Mouse (Mus musculus) CH12.LX (cell line): ENCODE results near the gene Magix. TPM values are rescaled to one million over a fixed set of nuclear protein-coding genes. Genes with fewer than 3 reads are reported as not detected.

ENCODE experiments used
- DNase-seq: peaks from one replicate; pipeline ENCODE4 v3.0.0-alpha.2; 2013; ENCODE audit errors: extremely low read depth
- H3K27ac ChIP-seq: 2 replicates; pipeline ENCODE4 v1.5.1; 2012; ENCODE audit warnings: low read depth, mild to moderate bottlenecking, control low read depth, moderate library complexity; ENCODE audit not compliant: insufficient read depth
- H3K27me3 ChIP-seq: replicated peaks from 2 replicates; pipeline ENCODE3; 2012; ENCODE audit warnings: inconsistent platforms
- H3K36me3 ChIP-seq, 2 experiments: replicated peaks in 1 of 2; 2 replicates each; pipeline versions ENCODE3 to v1.6.1; 2012; ENCODE audit warnings: inconsistent platforms in 1 of 2, low read length in 1 of 2, mild to moderate bottlenecking in 1 of 2, mixed read lengths in 1 of 2, moderate library complexity in 1 of 2; ENCODE audit not compliant: control insufficient read depth in 1 of 2, insufficient read depth in 1 of 2
- H3K4me1 ChIP-seq, 2 experiments: 2 replicates each; pipeline ENCODE4 v1.6.1; 2012; ENCODE audit warnings: inconsistent platforms in 1 of 2, moderate library complexity in 1 of 2; ENCODE audit not compliant: insufficient read depth in 2 of 2, control insufficient read depth in 1 of 2
- H3K4me2 ChIP-seq: 2 replicates; pipeline ENCODE4 v1.6.1; 2012; ENCODE audit warnings: low read depth, mild to moderate bottlenecking, control low read depth; ENCODE audit not compliant: poor library complexity, insufficient read depth, severe bottlenecking
- H3K4me3 ChIP-seq, 3 experiments: fragments of 150-350 bp in 1 of 3; sonication (generic) in 1 of 3; replicated peaks in 1 of 3; 2 replicates each; pipeline versions ENCODE3 to v1.5.1; 2011 to 2012; ENCODE audit warnings: low read depth in 2 of 3, low read length in 2 of 3, mild to moderate bottlenecking in 2 of 3, moderate library complexity in 2 of 3, control low read depth in 1 of 3, improper control_type of control experiment in 1 of 3, inconsistent platforms in 1 of 3, mixed read lengths in 1 of 3; ENCODE audit not compliant: poor library complexity in 1 of 3
- H3K79me2 ChIP-seq: replicated peaks from 2 replicates; pipeline ENCODE4 v1.6.1; 2012; ENCODE audit warnings: mild to moderate bottlenecking, moderate library complexity; ENCODE audit not compliant: control insufficient read depth, poor library complexity, insufficient read depth, severe bottlenecking; ENCODE audit errors: extremely low read depth
- H3K9ac ChIP-seq: 2 replicates; pipeline ENCODE4 v1.6.1; 2012; ENCODE audit warnings: low read depth, mild to moderate bottlenecking, control low read depth, moderate library complexity; ENCODE audit not compliant: insufficient read depth
- H3K9me3 ChIP-seq: replicated peaks from 2 replicates; pipeline ENCODE3; 2012; ENCODE audit warnings: low read length, inconsistent platforms, mixed read lengths
- CHD2 ChIP-seq: IDR thresholded peaks from 2 replicates; pipeline ENCODE4 v1.6.1; 2011; ENCODE audit warnings: low read length, improper control_type of control experiment
- ETS1 ChIP-seq: conservative IDR thresholded peaks from 2 replicates; pipeline ENCODE4 v1.6.1; 2012; ENCODE audit warnings: low read depth, mild to moderate bottlenecking, inconsistent platforms, low read length, improper control_type of control experiment, moderate library complexity
- HCFC1 ChIP-seq: IDR thresholded peaks from 2 replicates; pipeline ENCODE4 v1.6.1; 2012; ENCODE audit warnings: low read depth, mild to moderate bottlenecking, inconsistent platforms, low read length, improper control_type of control experiment
- IRF4 ChIP-seq: IDR thresholded peaks from 2 replicates; pipeline ENCODE4 v1.6.1; 2014; ENCODE audit warnings: low read depth, mild to moderate bottlenecking, inconsistent platforms, low read length, improper control_type of control experiment
- MEF2A ChIP-seq: IDR thresholded peaks from 2 replicates; pipeline ENCODE4 v1.6.1; 2014; ENCODE audit warnings: low read depth, mild to moderate bottlenecking, inconsistent platforms, low read length, improper control_type of control experiment, borderline replicate concordance
- MXI1 ChIP-seq: IDR thresholded peaks from 2 replicates; pipeline ENCODE4 v1.6.1; 2011; ENCODE audit warnings: mild to moderate bottlenecking, low read depth, low read length, improper control_type of control experiment
- NELFE ChIP-seq: IDR thresholded peaks from 2 replicates; pipeline ENCODE4 v1.6.1; 2011; ENCODE audit warnings: low read depth, low read length, improper control_type of control experiment
- NRF1 ChIP-seq: IDR thresholded peaks from 2 replicates; pipeline ENCODE4 v1.6.1; 2014; ENCODE audit warnings: low read depth, mild to moderate bottlenecking, inconsistent platforms, low read length, improper control_type of control experiment, moderate library complexity
- PAX5 ChIP-seq: IDR thresholded peaks from 2 replicates; pipeline ENCODE4 v1.6.1; 2012; ENCODE audit warnings: low read length, inconsistent platforms, mixed read lengths
- SIN3A ChIP-seq: IDR thresholded peaks from 2 replicates; pipeline ENCODE4 v1.6.1; 2012; ENCODE audit warnings: low read length, improper control_type of control experiment, inconsistent platforms
- UBTF ChIP-seq: IDR thresholded peaks from 2 replicates; pipeline ENCODE4 v1.6.1; 2012; ENCODE audit warnings: low read depth, mild to moderate bottlenecking, inconsistent platforms, low read length, improper control_type of control experiment, moderate library complexity
- USF2 ChIP-seq: conservative IDR thresholded peaks from 2 replicates; pipeline ENCODE4 v1.6.1; 2011; ENCODE audit warnings: low read depth, low read length, improper control_type of control experiment
- ZKSCAN1 ChIP-seq: IDR thresholded peaks from 2 replicates; pipeline ENCODE4 v1.6.1; 2012; ENCODE audit warnings: low read depth, inconsistent platforms, low read length, improper control_type of control experiment, borderline replicate concordance
- ZMIZ1 ChIP-seq: IDR thresholded peaks from 2 replicates; pipeline ENCODE4 v1.6.1; 2012; ENCODE audit warnings: low read depth, mild to moderate bottlenecking, inconsistent platforms, low read length, improper control_type of control experiment
- ZNF384 ChIP-seq: IDR thresholded peaks from 2 replicates; pipeline ENCODE4 v1.6.1; 2012; ENCODE audit warnings: low read depth, low read length, improper control_type of control experiment, inconsistent platforms
- dilution Hi-C: fragments of 300-500 bp; cut with MboI; formaldehyde crosslinking; loops from 2 replicates; pipeline ENCODE4 v1.14.3; 2020; ENCODE audit warnings: low sequenced_read_pairs; ENCODE audit not compliant: extremely low pct_unique_long_range_greater_than_20kb, extremely low pct_ligation_motif_present
- in situ Hi-C: fragments of 300-500 bp; cut with MboI; formaldehyde crosslinking; loops from 3 replicates; pipeline ENCODE4 v1.14.3; 2019; ENCODE audit warnings: low sequenced_read_pairs, low pct_ligation_motif_present, low pct_unique_long_range_greater_than_20kb, mixed read lengths
- polyA plus RNA-seq: library from polyadenylated mRNA; unstranded; fragments of >175 nt; gene quantifications from 2 replicates; pipeline ENCODE4 v1.2.1, GENCODE M21; 2012; ENCODE audit warnings: low read depth; ENCODE audit not compliant: insufficient read length
- total RNA-seq, 2 experiments: library from RNA; depleted of rRNA; stranded (reverse); fragments of 300-350 nt in 1 of 2; fragments of >200 nt in 1 of 2; gene quantifications; 2 replicates each; pipeline ENCODE4 v1.2.3; 2012 to 2014

The Magix gene
- total and polyA plus RNA-seq, 3 experiments: not detected

DNA sequence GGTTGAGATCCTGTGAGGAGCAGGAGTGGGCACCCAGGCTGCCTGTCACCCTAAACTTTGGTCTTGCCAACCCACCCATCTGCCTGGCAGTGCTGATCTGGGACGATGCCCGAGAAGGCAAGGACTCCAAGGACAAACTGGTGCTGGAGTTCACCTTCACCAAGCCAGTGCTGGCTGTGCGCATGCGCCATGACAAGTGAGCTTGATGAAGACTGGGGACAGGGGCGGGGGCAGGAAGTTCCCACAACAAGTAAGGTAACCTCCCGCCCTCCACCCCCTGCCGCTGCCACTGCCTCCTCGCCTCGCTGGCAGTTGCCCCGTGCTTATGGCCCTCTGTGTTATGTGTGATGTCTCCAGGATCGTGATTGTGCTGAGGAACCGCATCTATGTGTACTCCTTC, 44.8 kb upstream of the Magix start:
- H3K4me2 ChIP-seq: no peak overlapping the region
- TF ChIP-seq SIN3A (no peak), CHD2 (no peak), ZNF384 (no peak), HCFC1 (no peak), NRF1 (no peak), PAX5 (no peak)
- no peaks in the 10 kb centered on the region for H3K27me3 ChIP-seq
- H3K4me1 ChIP-seq: peaks cover 11 to 21% of the 10 kb centered on the region in 2 experiments; a peak in 3 of 4 replicates
- in situ Hi-C loops (no loop called here), dilution Hi-C loops (no loop called here)
- H3K36me3 ChIP-seq: peaks cover 28 to 44% of the 10 kb centered on the region in 2 experiments
- no peak overlapping the region for H3K27ac ChIP-seq
- no peak for DNase-seq
- H3K4me3 ChIP-seq: no peak overlapping the region
- H3K79me2 ChIP-seq: peaks cover 16% of the 10 kb centered on the region
- H3K9me3 ChIP-seq: no peaks in the 10 kb centered on the region
- H3K9ac ChIP-seq: no peak overlapping the region

DNA sequence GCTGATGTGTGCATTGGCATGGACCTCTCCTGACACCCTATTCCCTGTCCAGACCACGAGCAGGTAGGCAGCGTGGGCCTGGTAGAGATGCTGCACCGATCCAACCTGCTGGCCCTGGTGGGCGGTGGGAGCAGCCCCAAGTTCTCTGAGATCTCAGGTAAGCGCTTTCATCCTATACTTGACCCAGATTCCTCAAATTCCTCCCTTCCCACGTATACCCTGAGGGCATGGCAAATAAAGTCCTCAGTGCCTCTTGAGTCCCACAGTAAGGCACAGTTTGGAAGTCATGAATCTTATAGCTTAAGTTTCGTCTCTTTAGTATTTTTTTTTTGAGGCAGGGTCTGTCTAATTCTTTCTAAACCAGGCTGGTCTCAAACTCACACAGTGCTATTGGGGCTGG, 43.1 kb upstream of the Magix start:
- H3K36me3 ChIP-seq: peaks cover 28 to 41% of the 10 kb centered on the region in 2 experiments
- no peaks in the 10 kb centered on the region for H3K27me3 ChIP-seq
- in situ Hi-C loops: no loop called here
- H3K4me2 ChIP-seq: no peak overlapping the region
- DNase-seq: no peak
- peaks cover 9 to 20% of the 10 kb centered on the region in 2 experiments for H3K4me1 ChIP-seq
- dilution Hi-C loops: no loop called here
- peaks cover 13% of the 10 kb centered on the region for H3K79me2 ChIP-seq
- H3K9ac ChIP-seq: no peak overlapping the region
- TF ChIP-seq MEF2A (no peak), ZKSCAN1 (no peak), ZMIZ1 (no peak), USF2 (no peak), MXI1 (no peak), IRF4 (no peak), ZNF384 (no peak), NELFE (no peak), UBTF (no peak)
- no peak overlapping the region for H3K4me3 ChIP-seq
- no peak overlapping the region for H3K27ac ChIP-seq
- no peaks in the 10 kb centered on the region for H3K9me3 ChIP-seq

DNA sequence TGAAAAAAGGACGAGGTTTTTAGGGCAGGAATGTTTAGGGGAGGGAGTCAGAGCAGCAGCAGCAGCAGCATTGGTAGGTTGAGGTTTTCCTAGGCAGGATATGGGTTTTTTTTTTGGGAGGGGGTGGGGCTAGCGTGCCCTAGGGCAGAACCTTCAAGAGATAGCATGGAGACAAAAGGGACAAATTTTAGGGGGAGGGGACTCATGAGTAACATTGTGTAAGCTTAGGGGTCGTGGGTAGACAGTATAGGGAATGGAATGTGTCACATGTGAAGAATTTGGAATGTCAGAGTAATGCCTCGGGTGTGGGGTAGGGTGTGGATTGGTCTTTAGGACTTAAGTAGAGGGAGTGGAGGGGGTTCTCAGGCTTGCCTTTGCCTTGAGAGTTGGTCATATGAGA, 41.6 kb upstream of the Magix start:
- no peak for DNase-seq
- Histone ChIP-seq H3K79me2 (peaks cover 9% of the 10 kb centered on the region), H3K36me3 (peaks cover 28 to 41% of the 10 kb centered on the region in 2 experiments), H3K4me1 (peaks cover 8 to 19% of the 10 kb centered on the region in 2 experiments), H3K9me3 (no peaks in the 10 kb centered on the region), H3K9ac (peak overlapping the region; percentile 86)
- dilution Hi-C loops: no loop called here
- TF ChIP-seq ZMIZ1: no peak
- TF ChIP-seq ETS1: no peak
- TF ChIP-seq, all 38 proteins: peak for 0
- in situ Hi-C loops: no loop called here
- Histone ChIP-seq H3K27ac (no peak overlapping the region), H3K4me3 (peak overlapping the region; percentile 68 to 90 (median 75)), H3K27me3 (no peaks in the 10 kb centered on the region), H3K4me2 (peak overlapping the region; percentile 93)
